Mouse (Mus musculus): Measurements from ENCODE around the gene Cavin1. TPM values are rescaled to one million over a fixed set of nuclear protein-coding genes. Genes with fewer than 3 reads are reported as not detected.

Cavin1 gene
- polyA plus RNA-seq, 1 experiment from 2014 or later: 11.4 TPM

DNA sequence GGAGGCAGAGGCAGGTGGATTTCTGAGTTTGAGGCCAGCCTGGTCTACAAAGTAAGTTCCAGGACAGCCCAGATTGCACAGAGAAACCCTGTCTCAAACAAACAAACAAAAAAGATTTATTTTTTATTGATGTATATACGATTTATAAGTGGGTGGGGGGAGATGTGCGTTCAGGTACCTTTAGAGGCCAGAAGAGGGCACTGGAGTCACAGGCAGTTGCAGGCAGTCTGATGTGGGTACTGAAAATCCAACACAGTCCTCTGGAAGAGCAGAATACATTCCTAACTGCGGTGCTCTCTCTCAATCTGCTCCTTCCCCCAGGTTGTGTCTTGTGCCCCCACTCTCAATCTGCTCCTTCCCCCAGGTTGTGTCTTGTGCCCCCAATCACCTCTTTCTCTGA, 14.9 kb upstream of the Cavin1 start:
- peaks cover 4% of the 10 kb centered on the region; the same call in 1 of the 2 replicates for H3K27me3 ChIP-seq (ENCODE audit: control insufficient read depth, insufficient read depth, low read length)
- no peaks in the 10 kb centered on the region for H3K4me1 ChIP-seq (ENCODE audit: control insufficient read depth, insufficient read depth, low read length)
- DNase-seq (ENCODE audit: low spot score) (no peak), ATAC-seq (ENCODE audit: insufficient read depth, low FRiP score, low TSS enrichment) (no peak)
- H3K27ac ChIP-seq (ENCODE audit: low read depth, low read length): no peak overlapping the region
- no peaks in the 10 kb centered on the region for H3K36me3 ChIP-seq (ENCODE audit: control insufficient read depth, insufficient read depth, low read length)
- H3K9ac ChIP-seq (ENCODE audit: low read length): no peak overlapping the region
- no peak overlapping the region for H3K4me3 ChIP-seq (ENCODE audit: low read depth, low read length)
- H3K9me3 ChIP-seq (ENCODE audit: control insufficient read depth, low read length): no peaks in the 10 kb centered on the region
- H3K4me2 ChIP-seq (ENCODE audit: low read depth): no peak overlapping the region
- 52% methylated on average over 3 of the region's 3 CpGs for WGBS

- DNase-seq (ENCODE audit: low spot score): no peak
- no peak for ATAC-seq (ENCODE audit: insufficient read depth, low FRiP score, low TSS enrichment)
- no peak overlapping the region for H3K27ac ChIP-seq (ENCODE audit: low read depth, low read length)
- WGBS: 79% methylated on average over 7 of the region's 7 CpGs
- no peaks in the 10 kb centered on the region for H3K9me3 ChIP-seq (ENCODE audit: control insufficient read depth, low read length)
- H3K27me3 ChIP-seq (ENCODE audit: control insufficient read depth, insufficient read depth, low read length): peaks cover 4% of the 10 kb centered on the region; the same call in 1 of the 2 replicates
- H3K4me2 ChIP-seq (ENCODE audit: low read depth): no peak overlapping the region
- no peaks in the 10 kb centered on the region for H3K36me3 ChIP-seq (ENCODE audit: control insufficient read depth, insufficient read depth, low read length)
- H3K9ac ChIP-seq (ENCODE audit: low read length): no peak overlapping the region
- H3K4me1 ChIP-seq (ENCODE audit: control insufficient read depth, insufficient read depth, low read length): no peaks in the 10 kb centered on the region
- H3K4me3 ChIP-seq (ENCODE audit: low read depth, low read length): no peak overlapping the region
Observed at GRCm38 (mm10) chr11:100983778-100984131, 13.1 kb upstream of the Cavin1 start.

- H3K9me3 ChIP-seq (ENCODE audit: control insufficient read depth, low read length): no peaks in the 10 kb centered on the region
- no peaks in the 10 kb centered on the region for H3K36me3 ChIP-seq (ENCODE audit: control insufficient read depth, insufficient read depth, low read length)
- H3K4me3 ChIP-seq (ENCODE audit: low read depth, low read length): 0 out of 2 replicates have a peak overlapping the region, but pooled peaks have one; percentile 11
- WGBS: 4% methylated on average over 20 of the region's 20 CpGs
- no peak overlapping the region for H3K27ac ChIP-seq (ENCODE audit: low read depth, low read length)
- no peak overlapping the region for H3K9ac ChIP-seq (ENCODE audit: low read length)
- H3K4me1 ChIP-seq (ENCODE audit: control insufficient read depth, insufficient read depth, low read length): no peaks in the 10 kb centered on the region
- ATAC-seq (ENCODE audit: insufficient read depth, low FRiP score, low TSS enrichment): no peak
- H3K4me2 ChIP-seq (ENCODE audit: low read depth): peak overlapping the region; percentile 42
- peaks cover 4% of the 10 kb centered on the region; the same call in 1 of the 2 replicates for H3K27me3 ChIP-seq (ENCODE audit: control insufficient read depth, insufficient read depth, low read length)
- peak; percentile 88 for DNase-seq (ENCODE audit: low spot score)
Observed at GRCm38 (mm10) chr11:100983125-100983777, 12.6 kb upstream of the Cavin1 start.

DNA sequence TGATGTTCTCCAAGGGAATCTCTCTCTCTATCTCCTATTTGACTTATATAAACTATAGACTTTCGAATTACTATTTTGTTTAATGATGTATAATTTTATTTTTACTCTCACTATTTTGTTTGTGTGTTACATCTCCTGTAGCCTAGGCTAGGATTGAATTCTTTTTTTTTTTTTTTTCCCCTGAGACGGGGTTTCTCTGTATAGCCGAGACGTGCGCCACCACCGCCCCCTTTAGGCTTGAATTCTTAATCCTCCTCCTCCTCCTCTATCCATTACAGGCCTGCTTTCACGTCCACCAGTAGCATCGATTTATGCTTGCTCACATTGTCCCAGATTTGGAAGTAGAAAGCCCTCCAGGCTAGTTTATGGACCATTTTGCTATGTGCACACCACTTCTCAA, 11.4 kb upstream of the Cavin1 start:
- DNase-seq (ENCODE audit: low spot score) (no peak), ATAC-seq (ENCODE audit: insufficient read depth, low FRiP score, low TSS enrichment) (no peak)
- H3K4me1 ChIP-seq (ENCODE audit: control insufficient read depth, insufficient read depth, low read length): no peaks in the 10 kb centered on the region
- WGBS: 13% methylated on average over 8 of the region's 8 CpGs
- no peak overlapping the region for H3K4me2 ChIP-seq (ENCODE audit: low read depth)
- H3K36me3 ChIP-seq (ENCODE audit: control insufficient read depth, insufficient read depth, low read length): no peaks in the 10 kb centered on the region
- peaks cover 4% of the 10 kb centered on the region; the same call in 1 of the 2 replicates for H3K27me3 ChIP-seq (ENCODE audit: control insufficient read depth, insufficient read depth, low read length)
- H3K27ac ChIP-seq (ENCODE audit: low read depth, low read length): no peak overlapping the region
- H3K9ac ChIP-seq (ENCODE audit: low read length): no peak overlapping the region
- no peak overlapping the region for H3K4me3 ChIP-seq (ENCODE audit: low read depth, low read length)
- H3K9me3 ChIP-seq (ENCODE audit: control insufficient read depth, low read length): no peaks in the 10 kb centered on the region

GRCm38 (mm10) chr11:100981236-100981635, 10.5 kb upstream of the Cavin1 start:
- Histone ChIP-seq H3K27me3 (ENCODE audit: control insufficient read depth, insufficient read depth, low read length) (peaks cover 4% of the 10 kb centered on the region; the same call in 1 of the 2 replicates), H3K9ac (ENCODE audit: low read length) (no peak overlapping the region), H3K4me2 (ENCODE audit: low read depth) (no peak overlapping the region), H3K4me1 (ENCODE audit: control insufficient read depth, insufficient read depth, low read length) (no peaks in the 10 kb centered on the region), H3K4me3 (ENCODE audit: low read depth, low read length) (no peak overlapping the region), H3K36me3 (ENCODE audit: control insufficient read depth, insufficient read depth, low read length) (no peaks in the 10 kb centered on the region), H3K27ac (ENCODE audit: low read depth, low read length) (no peak overlapping the region), H3K9me3 (ENCODE audit: control insufficient read depth, low read length) (no peaks in the 10 kb centered on the region)
- no peak for ATAC-seq (ENCODE audit: insufficient read depth, low FRiP score, low TSS enrichment)
- DNase-seq (ENCODE audit: low spot score): no peak
- 61% methylated on average over 3 of the region's 3 CpGs for WGBS

GRCm38 (mm10) chr11:100980438-100980837, 9.8 kb upstream of the Cavin1 start:
- H3K4me3 ChIP-seq (ENCODE audit: low read depth, low read length): no peak overlapping the region
- H3K9ac ChIP-seq (ENCODE audit: low read length): no peak overlapping the region
- H3K4me1 ChIP-seq (ENCODE audit: control insufficient read depth, insufficient read depth, low read length): no peaks in the 10 kb centered on the region
- H3K36me3 ChIP-seq (ENCODE audit: control insufficient read depth, insufficient read depth, low read length): no peaks in the 10 kb centered on the region
- ATAC-seq (ENCODE audit: insufficient read depth, low FRiP score, low TSS enrichment) (no peak), DNase-seq (ENCODE audit: low spot score) (no peak)
- H3K27me3 ChIP-seq (ENCODE audit: control insufficient read depth, insufficient read depth, low read length): peaks cover 4% of the 10 kb centered on the region; the same call in 1 of the 2 replicates
- H3K27ac ChIP-seq (ENCODE audit: low read depth, low read length): no peak overlapping the region
- no peaks in the 10 kb centered on the region for H3K9me3 ChIP-seq (ENCODE audit: control insufficient read depth, low read length)
- 71% methylated on average over 1 of the region's 1 CpGs for WGBS
- no peak overlapping the region for H3K4me2 ChIP-seq (ENCODE audit: low read depth)

DNA sequence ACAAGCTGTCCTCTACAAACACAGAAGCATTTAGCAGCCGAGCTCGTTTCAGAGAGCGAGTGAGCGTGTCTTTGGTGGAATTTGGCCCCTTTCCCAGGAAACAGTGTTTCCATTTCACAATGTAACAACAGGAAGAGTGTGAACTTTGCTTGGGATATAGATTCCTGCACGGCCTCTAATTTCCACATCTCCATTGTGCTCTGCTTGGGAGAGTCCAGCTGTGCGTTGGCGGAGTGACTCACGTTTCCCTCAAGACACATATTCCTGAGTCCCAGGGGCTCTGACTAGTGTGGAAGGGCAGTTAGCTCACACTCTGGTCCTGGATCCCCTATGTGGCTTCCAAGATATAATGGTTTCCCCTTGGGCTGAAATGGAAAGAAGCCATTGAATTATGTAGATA, 9.2 kb upstream of the Cavin1 start:
- Histone ChIP-seq H3K9me3 (ENCODE audit: control insufficient read depth, low read length) (no peaks in the 10 kb centered on the region), H3K4me1 (ENCODE audit: control insufficient read depth, insufficient read depth, low read length) (no peaks in the 10 kb centered on the region), H3K4me2 (ENCODE audit: low read depth) (no peak overlapping the region), H3K27me3 (ENCODE audit: control insufficient read depth, insufficient read depth, low read length) (peaks cover 4% of the 10 kb centered on the region; the same call in 1 of the 2 replicates), H3K9ac (ENCODE audit: low read length) (no peak overlapping the region), H3K27ac (ENCODE audit: low read depth, low read length) (no peak overlapping the region), H3K4me3 (ENCODE audit: low read depth, low read length) (no peak overlapping the region), H3K36me3 (ENCODE audit: control insufficient read depth, insufficient read depth, low read length) (no peaks in the 10 kb centered on the region)
- no peak for DNase-seq (ENCODE audit: low spot score)
- no peak for ATAC-seq (ENCODE audit: insufficient read depth, low FRiP score, low TSS enrichment)
- 83% methylated on average over 8 of the region's 8 CpGs for WGBS

GRCm38 (mm10) chr11:100975241-100975640, 4.6 kb upstream of the Cavin1 start:
- Histone ChIP-seq H3K9ac (ENCODE audit: low read length) (no peak overlapping the region), H3K4me1 (ENCODE audit: control insufficient read depth, insufficient read depth, low read length) (peaks cover under 1% of the 10 kb centered on the region; the same call in 1 of the 2 replicates), H3K27me3 (ENCODE audit: control insufficient read depth, insufficient read depth, low read length) (peaks cover 19% of the 10 kb centered on the region), H3K4me3 (ENCODE audit: low read depth, low read length) (no peak overlapping the region), H3K27ac (ENCODE audit: low read depth, low read length) (no peak overlapping the region), H3K9me3 (ENCODE audit: control insufficient read depth, low read length) (no peaks in the 10 kb centered on the region), H3K4me2 (ENCODE audit: low read depth) (no peak overlapping the region), H3K36me3 (ENCODE audit: control insufficient read depth, insufficient read depth, low read length) (no peaks in the 10 kb centered on the region)
- DNase-seq (ENCODE audit: low spot score) (no peak), ATAC-seq (ENCODE audit: insufficient read depth, low FRiP score, low TSS enrichment) (no peak)
- WGBS: 72% methylated on average over 7 of the region's 7 CpGs

GRCm38 (mm10) chr11:100974381-100974970, 3.8 kb upstream of the Cavin1 start:
- WGBS: 77% methylated on average over 14 of the region's 14 CpGs
- no peak for DNase-seq (ENCODE audit: low spot score)
- Histone ChIP-seq H3K9me3 (ENCODE audit: control insufficient read depth, low read length) (no peaks in the 10 kb centered on the region), H3K4me1 (ENCODE audit: control insufficient read depth, insufficient read depth, low read length) (peaks cover 6% of the 10 kb centered on the region; the same call in 1 of the 2 replicates), H3K36me3 (ENCODE audit: control insufficient read depth, insufficient read depth, low read length) (no peaks in the 10 kb centered on the region), H3K27ac (ENCODE audit: low read depth, low read length) (no peak overlapping the region), H3K4me3 (ENCODE audit: low read depth, low read length) (no peak overlapping the region), H3K4me2 (ENCODE audit: low read depth) (no peak overlapping the region), H3K27me3 (ENCODE audit: control insufficient read depth, insufficient read depth, low read length) (peaks cover 27% of the 10 kb centered on the region), H3K9ac (ENCODE audit: low read length) (no peak overlapping the region)
- ATAC-seq (ENCODE audit: insufficient read depth, low FRiP score, low TSS enrichment): no peak

Measured in neural tube, embryonic 11.5 days (tissue).